Mouse (Mus musculus): ENCODE measurements around the gene Epm2aip1. TPM values are rescaled to one million over a fixed set of nuclear protein-coding genes. Genes with fewer than 3 reads are reported as not detected.
A peak's percentile ranks its signal among the peaks of the same experiment; 100 is the strongest.

The Epm2aip1 gene
- polyA plus RNA-seq, 1 experiment from 2014 or later, result 46.2 TPM

GRCm38 (mm10) chr9:111252161-111252869 is 19.4 kb upstream of the Epm2aip1 start:
- Histone ChIP-seq H3K4me2 (ENCODE audit: low read length) (no peak overlapping the region), H3K27me3 (replicated peaks; ENCODE audit: control insufficient read depth, insufficient read depth, low read length) (no peaks in the 10 kb centered on the region), H3K27ac (ENCODE audit: low read depth, low read length) (no peak overlapping the region), H3K9me3 (ENCODE audit: control insufficient read depth, low read length) (no peaks in the 10 kb centered on the region), H3K36me3 (ENCODE audit: control insufficient read depth, insufficient read depth, low read length) (peaks cover 28% of the 10 kb centered on the region), H3K4me1 (ENCODE audit: control insufficient read depth, insufficient read depth, low read depth, low read length) (no peaks in the 10 kb centered on the region), H3K9ac (ENCODE audit: low read depth, low read length) (no peak overlapping the region), H3K4me3 (ENCODE audit: low read length) (no peak overlapping the region)
- WGBS, result 71% methylated on average over 7 of the region's 7 CpGs
- ATAC-seq, result no peak

- WGBS, result 45% methylated on average over 1 of the region's 1 CpGs
- Histone ChIP-seq H3K4me3 (ENCODE audit: low read length) (no peak overlapping the region), H3K4me2 (ENCODE audit: low read length) (no peak overlapping the region), H3K9ac (ENCODE audit: low read depth, low read length) (no peak overlapping the region), H3K27ac (ENCODE audit: low read depth, low read length) (no peak overlapping the region), H3K4me1 (ENCODE audit: control insufficient read depth, insufficient read depth, low read depth, low read length) (no peaks in the 10 kb centered on the region), H3K9me3 (ENCODE audit: control insufficient read depth, low read length) (no peaks in the 10 kb centered on the region), H3K36me3 (ENCODE audit: control insufficient read depth, insufficient read depth, low read length) (peaks cover 21% of the 10 kb centered on the region), H3K27me3 (replicated peaks; ENCODE audit: control insufficient read depth, insufficient read depth, low read length) (no peaks in the 10 kb centered on the region)
- ATAC-seq, result peak; percentile 90
Measured at GRCm38 (mm10) chr9:111260360-111260985, 11.3 kb upstream of the Epm2aip1 start.

- ATAC-seq, result no peak
- no peaks in the 10 kb centered on the region for H3K4me1 ChIP-seq (ENCODE audit: control insufficient read depth, insufficient read depth, low read depth, low read length)
- no peak overlapping the region for H3K27ac ChIP-seq (ENCODE audit: low read depth, low read length)
- H3K9ac ChIP-seq (ENCODE audit: low read depth, low read length), result no peak overlapping the region
- no peak overlapping the region for H3K4me3 ChIP-seq (ENCODE audit: low read length)
- H3K36me3 ChIP-seq (ENCODE audit: control insufficient read depth, insufficient read depth, low read length), result peaks cover 16% of the 10 kb centered on the region
- no peaks in the 10 kb centered on the region for H3K27me3 ChIP-seq (replicated peaks; ENCODE audit: control insufficient read depth, insufficient read depth, low read length)
- WGBS, result over 99% methylated on average over 4 of the region's 4 CpGs
- no peak overlapping the region for H3K4me2 ChIP-seq (ENCODE audit: low read length)
- no peaks in the 10 kb centered on the region for H3K9me3 ChIP-seq (ENCODE audit: control insufficient read depth, low read length)
Measured at GRCm38 (mm10) chr9:111261356-111261755, 10.4 kb upstream of the Epm2aip1 start.

GRCm38 (mm10) chr9:111267998-111268397 is 3.7 kb upstream of the Epm2aip1 start:
- peaks cover 11% of the 10 kb centered on the region for H3K4me1 ChIP-seq (ENCODE audit: control insufficient read depth, insufficient read depth, low read depth, low read length)
- H3K9me3 ChIP-seq (ENCODE audit: control insufficient read depth, low read length), result no peaks in the 10 kb centered on the region
- ATAC-seq, result no peak
- H3K27ac ChIP-seq (ENCODE audit: low read depth, low read length), result no peak overlapping the region
- 100% methylated on average over 2 of the region's 2 CpGs for WGBS
- H3K27me3 ChIP-seq (replicated peaks; ENCODE audit: control insufficient read depth, insufficient read depth, low read length), result no peaks in the 10 kb centered on the region
- no peak overlapping the region for H3K4me2 ChIP-seq (ENCODE audit: low read length)
- H3K36me3 ChIP-seq (ENCODE audit: control insufficient read depth, insufficient read depth, low read length), result peaks cover 2% of the 10 kb centered on the region; the same call in 1 of the 2 replicates
- no peak overlapping the region for H3K4me3 ChIP-seq (ENCODE audit: low read length)
- no peak overlapping the region for H3K9ac ChIP-seq (ENCODE audit: low read depth, low read length)

- H3K27ac ChIP-seq (ENCODE audit: low read depth, low read length), result peak overlapping the region; percentile 96
- WGBS, result 8% methylated on average over 5 of the region's 5 CpGs
- peak overlapping the region; percentile 65 for H3K4me2 ChIP-seq (ENCODE audit: low read length)
- H3K9ac ChIP-seq (ENCODE audit: low read depth, low read length), result peak overlapping the region; percentile 74
- peak overlapping the region; percentile 79 for H3K4me3 ChIP-seq (ENCODE audit: low read length)
- H3K4me1 ChIP-seq (ENCODE audit: control insufficient read depth, insufficient read depth, low read depth, low read length), result peaks cover 34% of the 10 kb centered on the region
- peaks cover 5% of the 10 kb centered on the region for H3K36me3 ChIP-seq (ENCODE audit: control insufficient read depth, insufficient read depth, low read length)
- no peaks in the 10 kb centered on the region for H3K9me3 ChIP-seq (ENCODE audit: control insufficient read depth, low read length)
- no peaks in the 10 kb centered on the region for H3K27me3 ChIP-seq (replicated peaks; ENCODE audit: control insufficient read depth, insufficient read depth, low read length)
- ATAC-seq, result no peak
Measured at GRCm38 (mm10) chr9:111270606-111271005, 1.1 kb upstream of the Epm2aip1 start.

- peak; percentile 82 for ATAC-seq
- Histone ChIP-seq H3K4me1 (ENCODE audit: control insufficient read depth, insufficient read depth, low read depth, low read length) (peaks cover 39% of the 10 kb centered on the region), H3K36me3 (ENCODE audit: control insufficient read depth, insufficient read depth, low read length) (peaks cover 5% of the 10 kb centered on the region), H3K9ac (ENCODE audit: low read depth, low read length) (peak overlapping the region; percentile 74), H3K4me2 (ENCODE audit: low read length) (peak overlapping the region; percentile 65), H3K4me3 (ENCODE audit: low read length) (peak overlapping the region; percentile 79), H3K27me3 (replicated peaks; ENCODE audit: control insufficient read depth, insufficient read depth, low read length) (no peaks in the 10 kb centered on the region), H3K27ac (ENCODE audit: low read depth, low read length) (peak overlapping the region; percentile 96), H3K9me3 (ENCODE audit: control insufficient read depth, low read length) (no peaks in the 10 kb centered on the region)
- under 1% methylated on average over 32 of the region's 32 CpGs for WGBS
Measured at GRCm38 (mm10) chr9:111271056-111271433, 684 bp upstream of the Epm2aip1 start.

GRCm38 (mm10) chr9:111272356-111272755 is 627 bp downstream of the Epm2aip1 start:
- H3K27ac ChIP-seq (ENCODE audit: low read depth, low read length), result peak overlapping the region; percentile 97
- peak overlapping the region; percentile 94 for H3K9ac ChIP-seq (ENCODE audit: low read depth, low read length)
- peak overlapping the region; percentile 87 for H3K4me3 ChIP-seq (ENCODE audit: low read length)
- peak overlapping the region; percentile 79 for H3K4me2 ChIP-seq (ENCODE audit: low read length)
- ATAC-seq, result no peak
- peaks cover 44% of the 10 kb centered on the region for H3K4me1 ChIP-seq (ENCODE audit: control insufficient read depth, insufficient read depth, low read depth, low read length)
- no peaks in the 10 kb centered on the region for H3K9me3 ChIP-seq (ENCODE audit: control insufficient read depth, low read length)
- 12% methylated on average over 19 of the region's 19 CpGs for WGBS
- peaks cover 3% of the 10 kb centered on the region; the same call in 1 of the 2 replicates for H3K36me3 ChIP-seq (ENCODE audit: control insufficient read depth, insufficient read depth, low read length)
- no peaks in the 10 kb centered on the region for H3K27me3 ChIP-seq (replicated peaks; ENCODE audit: control insufficient read depth, insufficient read depth, low read length)

GRCm38 (mm10) chr9:111272996-111273785 is 1.5 kb downstream of the Epm2aip1 start:
- Histone ChIP-seq H3K9ac (ENCODE audit: low read depth, low read length) (peak overlapping the region; percentile 94), H3K4me3 (ENCODE audit: low read length) (peak overlapping the region; percentile 87), H3K27me3 (replicated peaks; ENCODE audit: control insufficient read depth, insufficient read depth, low read length) (no peaks in the 10 kb centered on the region), H3K4me2 (ENCODE audit: low read length) (peak overlapping the region; percentile 79), H3K9me3 (ENCODE audit: control insufficient read depth, low read length) (no peaks in the 10 kb centered on the region), H3K4me1 (ENCODE audit: control insufficient read depth, insufficient read depth, low read depth, low read length) (peaks cover 44% of the 10 kb centered on the region), H3K27ac (ENCODE audit: low read depth, low read length) (no peak overlapping the region), H3K36me3 (ENCODE audit: control insufficient read depth, insufficient read depth, low read length) (peaks cover 3% of the 10 kb centered on the region)
- ATAC-seq, result no peak
- WGBS, result 72% methylated on average over 15 of the region's 15 CpGs

- Histone ChIP-seq H3K27me3 (replicated peaks; ENCODE audit: control insufficient read depth, insufficient read depth, low read length) (no peaks in the 10 kb centered on the region), H3K27ac (ENCODE audit: low read depth, low read length) (no peak overlapping the region), H3K36me3 (ENCODE audit: control insufficient read depth, insufficient read depth, low read length) (peaks cover 3% of the 10 kb centered on the region), H3K4me3 (ENCODE audit: low read length) (no peak overlapping the region), H3K9ac (ENCODE audit: low read depth, low read length) (no peak overlapping the region), H3K9me3 (ENCODE audit: control insufficient read depth, low read length) (no peaks in the 10 kb centered on the region), H3K4me2 (ENCODE audit: low read length) (peak overlapping the region; percentile 79), H3K4me1 (ENCODE audit: control insufficient read depth, insufficient read depth, low read depth, low read length) (peaks cover 46% of the 10 kb centered on the region)
- WGBS, result 91% methylated on average over 1 of the region's 1 CpGs
- no peak for ATAC-seq
Measured at GRCm38 (mm10) chr9:111273958-111274357, 2.2 kb downstream of the Epm2aip1 start.
